23 mouse cellular contexts compared by ENCODE assay signal in genomic region chr7:109096618-109097017, GRCm38 (mm10). TPM values are rescaled to one million over a fixed set of nuclear protein-coding genes. Genes with fewer than 3 reads are reported as not detected.
"Had no signal": no experiment of that assay in that cellular context is flagged by ENCODE, and none has a peak within 500 bp of the region (broad histone marks: within the 10 kb centered on the region; RNA-seq: fewer than 3 reads in every experiment).

No protein-coding gene starts in this region.

- DNase-seq: kidney, adult 18-20 months; kidney, adult 9 months; kidney, postnatal 14 days; kidney, postnatal 4 days; left cerebral cortex, postnatal 4 days; lung, adult 2 months; lung, postnatal 36 days; retina, postnatal 1 day; right cerebral cortex, postnatal 25 days; spleen, adult 18-20 months; thymus, adult 2 months; thymus, postnatal 36 days had no signal

- H3K9me3 ChIP-seq: limb, embryonic 12.5 days; limb, embryonic 15.5 days; midbrain, embryonic 10.5 days; midbrain, embryonic 13.5 days; neural tube, embryonic 13.5 days; stomach, embryonic 15.5 days had no signal

- H3K4me1 ChIP-seq: limb, embryonic 12.5 days; limb, embryonic 15.5 days; megakaryocyte, embryonic 14.5 days; neural tube, embryonic 13.5 days; stomach, embryonic 15.5 days had no signal

- ATAC-seq: intestine, embryonic 16.5 days; midbrain, embryonic 13.5 days; midbrain, embryonic 16.5 days had no signal

- H3K4me2 ChIP-seq: limb, embryonic 12.5 days; limb, embryonic 15.5 days; midbrain, embryonic 13.5 days; neural tube, embryonic 13.5 days; stomach, embryonic 15.5 days had no signal

- H3K27ac ChIP-seq: limb, embryonic 12.5 days; limb, embryonic 15.5 days; midbrain, embryonic 10.5 days; midbrain, embryonic 13.5 days; neural tube, embryonic 13.5 days; stomach, embryonic 15.5 days had no signal

- H3K4me3 ChIP-seq: limb, embryonic 12.5 days; limb, embryonic 15.5 days; megakaryocyte, embryonic 14.5 days; midbrain, embryonic 10.5 days; midbrain, embryonic 13.5 days; myocyte; neural tube, embryonic 13.5 days; stomach, embryonic 15.5 days had no signal

- H3K27me3 ChIP-seq: limb, embryonic 12.5 days; limb, embryonic 15.5 days; midbrain, embryonic 13.5 days; neural tube, embryonic 13.5 days; stomach, embryonic 15.5 days had no signal

- H3K36me3 ChIP-seq: limb, embryonic 12.5 days; limb, embryonic 15.5 days; midbrain, embryonic 10.5 days; midbrain, embryonic 13.5 days; neural tube, embryonic 13.5 days; stomach, embryonic 15.5 days had no signal

- H3K9ac ChIP-seq: limb, embryonic 12.5 days; limb, embryonic 15.5 days; midbrain, embryonic 13.5 days; neural tube, embryonic 13.5 days; stomach, embryonic 15.5 days had no signal

RNA-seq across cellular contexts. Expression of gene Ric3, which starts 13.5 kb away (rescaled TPM):
- total RNA-seq: monocyte, adult 5-6 weeks had no signal
- polyA plus RNA-seq: myocyte had no signal
